Mouse (Mus musculus) kidney, embryonic 14.5 days (tissue): ENCODE measurements around the gene Phf12. TPM values are rescaled to one million over a fixed set of nuclear protein-coding genes. Genes with fewer than 3 reads are reported as not detected.
A peak's percentile ranks its signal among the peaks of the same experiment; 100 is the strongest.
"Not testable (repeated sequence)": the region's sequence is repeated elsewhere in the genome, so short reads cannot be mapped to it uniquely, and the experiment has no call there.

Experiments
- ATAC-seq: fragments of 200-750 bp; cut with Nextera tagmentation; 2 replicates; pipeline ENCODE4 v1.8.0; 2017; ENCODE audit warnings: moderate number of reproducible peaks, mild to moderate bottlenecking, moderate TSS enrichment, moderate library complexity; ENCODE audit not compliant: low FRiP score, low TSS enrichment
- H3K27ac ChIP-seq: fragments of 300-500 bp; sonication (generic); 2 replicates; pipeline ENCODE4 v1.5.1; 2014; ENCODE audit warnings: low read depth, mild to moderate bottlenecking, low read length, moderate library complexity, mixed read lengths
- H3K27me3 ChIP-seq: fragments of 300-500 bp; sonication (generic); 2 replicates; pipeline ENCODE4 v1.6.1; 2014; ENCODE audit warnings: mild to moderate bottlenecking, low read length; ENCODE audit not compliant: control insufficient read depth, insufficient read depth
- H3K36me3 ChIP-seq: fragments of 300-500 bp; sonication (generic); 2 replicates; pipeline ENCODE4 v1.6.1; 2014; ENCODE audit warnings: low read length, mixed read lengths; ENCODE audit not compliant: control insufficient read depth, insufficient read depth
- H3K4me1 ChIP-seq: fragments of 300-500 bp; sonication (generic); 2 replicates; pipeline ENCODE4 v1.6.1; 2014; ENCODE audit warnings: low read length, mixed read lengths; ENCODE audit not compliant: control insufficient read depth, insufficient read depth
- H3K4me2 ChIP-seq: fragments of 300-500 bp; sonication (generic); replicated peaks from 2 replicates; pipeline ENCODE4 v1.6.1; 2014; ENCODE audit warnings: low read depth, mild to moderate bottlenecking, low read length
- H3K4me3 ChIP-seq: fragments of 300-500 bp; sonication (generic); 2 replicates; pipeline ENCODE4 v1.5.1; 2014; ENCODE audit warnings: mild to moderate bottlenecking, low read length
- H3K9ac ChIP-seq: fragments of 300-500 bp; sonication (generic); 2 replicates; pipeline ENCODE4 v1.6.1; 2014; ENCODE audit warnings: low read depth, mild to moderate bottlenecking, low read length, moderate library complexity
- H3K9me3 ChIP-seq: fragments of 300-500 bp; sonication (generic); 2 replicates; pipeline ENCODE4 v1.6.1; 2016; ENCODE audit warnings: low read length; ENCODE audit not compliant: control insufficient read depth
- WGBS: fragments of 180-500 bp; shearing (Covaris S2); extraction: QIAGEN DNeasy Blood & Tissue Kit; methylation state at CpG from one replicate; pipeline ENCODE4 v1.1.7; 2014; 5-methylcytosine and 5-hydroxymethylcytosine counted together
- polyA plus RNA-seq: library from polyadenylated mRNA; unstranded; fragments of >200 nt; fragmentation: Nextera tagmentation; extraction: Ambion mirVana; gene quantifications from 2 replicates; pipeline ENCODE4 v1.2.1, GENCODE M21; 2014

The Phf12 gene
- polyA plus RNA-seq, 1 experiment from 2014 or later: 22.6 TPM

- Histone ChIP-seq H3K4me2 (peak overlapping the region; percentile 86), H3K9ac (peak overlapping the region; percentile 79), H3K36me3 (peaks cover 28% of the 10 kb centered on the region), H3K4me1 (peaks cover 18% of the 10 kb centered on the region), H3K9me3 (no peaks in the 10 kb centered on the region), H3K27me3 (no peaks in the 10 kb centered on the region), H3K4me3 (peak overlapping the region; percentile 62), H3K27ac (no peak overlapping the region)
- 11% methylated on average over 5 of the region's 5 CpGs for WGBS
- ATAC-seq: no peak
Observed at GRCm38 (mm10) chr11:78032809-78033195, 50.2 kb downstream of the Phf12 start.

- H3K36me3 ChIP-seq: peaks cover 15% of the 10 kb centered on the region
- H3K4me2 ChIP-seq: no peak overlapping the region
- H3K4me1 ChIP-seq: peaks cover 18% of the 10 kb centered on the region
- no peak overlapping the region for H3K4me3 ChIP-seq
- WGBS: 93% methylated on average over 23 of the region's 23 CpGs
- H3K27me3 ChIP-seq: no peaks in the 10 kb centered on the region
- ATAC-seq: no peak
- no peaks in the 10 kb centered on the region for H3K9me3 ChIP-seq
- no peak overlapping the region for H3K9ac ChIP-seq
- H3K27ac ChIP-seq: no peak overlapping the region
Observed at GRCm38 (mm10) chr11:78033931-78034617, 51.5 kb downstream of the Phf12 start.

- WGBS: 85% methylated on average over 10 of the region's 10 CpGs
- Histone ChIP-seq H3K9ac (no peak overlapping the region), H3K4me1 (peaks cover 9% of the 10 kb centered on the region; the same call in 1 of the 2 replicates), H3K27ac (no peak overlapping the region), H3K36me3 (peaks cover 12% of the 10 kb centered on the region; the same call in 1 of the 2 replicates), H3K9me3 (no peaks in the 10 kb centered on the region), H3K4me3 (no peak overlapping the region), H3K27me3 (no peaks in the 10 kb centered on the region), H3K4me2 (no peak overlapping the region)
- no peak for ATAC-seq
Observed at GRCm38 (mm10) chr11:78036791-78037190, 54.2 kb downstream of the Phf12 start.

GRCm38 (mm10) chr11:78037831-78038752 lies 55.5 kb downstream of the Phf12 start, which contains the start of gene Flot2:
TSS of gene Flot2 (plus strand) at chr11:78037931.
- peaks cover 12% of the 10 kb centered on the region; the same call in 1 of the 2 replicates for H3K36me3 ChIP-seq
- WGBS: 2% methylated on average over 54 of the region's 55 CpGs
- peaks cover 8% of the 10 kb centered on the region; the same call in 1 of the 2 replicates for H3K4me1 ChIP-seq
- H3K9ac ChIP-seq: peak within 1 kb of the TSS; percentile 79
- no peaks in the 10 kb centered on the region for H3K9me3 ChIP-seq
- H3K27ac ChIP-seq: peak within 1 kb of the TSS; percentile 1; the same call in 1 of the 2 replicates
- ATAC-seq: peak; percentile 91
- H3K27me3 ChIP-seq: no peaks in the 10 kb centered on the region
- peak within 1 kb of the TSS; percentile 70 for H3K4me2 ChIP-seq
- H3K4me3 ChIP-seq: peak within 1 kb of the TSS; percentile 74

- no peak overlapping the region for H3K9ac ChIP-seq
- H3K4me1 ChIP-seq: peaks cover 8% of the 10 kb centered on the region; the same call in 1 of the 2 replicates
- 68% methylated on average over 2 of the region's 2 CpGs for WGBS
- no peak for ATAC-seq
- H3K9me3 ChIP-seq: no peaks in the 10 kb centered on the region
- no peaks in the 10 kb centered on the region for H3K27me3 ChIP-seq
- H3K36me3 ChIP-seq: 0 out of 2 replicates have a peak, but pooled peaks cover 6% of the 10 kb centered on the region
- H3K4me2 ChIP-seq: no peak overlapping the region
- no peak overlapping the region for H3K4me3 ChIP-seq
- no peak overlapping the region for H3K27ac ChIP-seq
Observed at GRCm38 (mm10) chr11:78040878-78041277, 58.3 kb downstream of the Phf12 start.

- ATAC-seq, H3K4me1 ChIP-seq, H3K9ac ChIP-seq, H3K36me3 ChIP-seq, H3K27ac ChIP-seq, H3K4me3 ChIP-seq, H3K9me3 ChIP-seq, H3K4me2 ChIP-seq, H3K27me3 ChIP-seq: not testable (repeated sequence)
- 95% methylated on average over 4 of the region's 4 CpGs for WGBS
Observed at GRCm38 (mm10) chr11:78042290-78042870, 59.8 kb downstream of the Phf12 start.

- H3K9me3 ChIP-seq: no peaks in the 10 kb centered on the region
- H3K4me3 ChIP-seq: no peak overlapping the region
- peak; percentile 55; the same call in 1 of the 2 replicates for ATAC-seq
- 0 out of 2 replicates have a peak, but pooled peaks cover 3% of the 10 kb centered on the region for H3K36me3 ChIP-seq
- no peak overlapping the region for H3K27ac ChIP-seq
- H3K4me2 ChIP-seq: no peak overlapping the region
- no peak overlapping the region for H3K9ac ChIP-seq
- H3K4me1 ChIP-seq: no peaks in the 10 kb centered on the region
- 72% methylated on average over 5 of the region's 5 CpGs for WGBS
- no peaks in the 10 kb centered on the region for H3K27me3 ChIP-seq
Observed at GRCm38 (mm10) chr11:78044758-78045251, 62.3 kb downstream of the Phf12 start.

GRCm38 (mm10) chr11:78048637-78049036 lies 66.1 kb downstream of the Phf12 start:
- not testable (repeated sequence) for H3K36me3 ChIP-seq, H3K4me2 ChIP-seq, H3K4me1 ChIP-seq, H3K9ac ChIP-seq, H3K27ac ChIP-seq, H3K27me3 ChIP-seq, ATAC-seq, H3K9me3 ChIP-seq, H3K4me3 ChIP-seq
- WGBS: 91% methylated on average over 4 of the region's 4 CpGs
